Mouse (Mus musculus) heart, postnatal 0 days (tissue): ENCODE results near the gene Ubox5. TPM values are rescaled to one million over a fixed set of nuclear protein-coding genes. Genes with fewer than 3 reads are reported as not detected.

ENCODE experiments used
- ATAC-seq: fragments of 200-750 bp; cut with Nextera tagmentation; 2 replicates; pipeline ENCODE4 v1.8.0; 2017; ENCODE audit warnings: low read depth, moderate number of reproducible peaks, moderate library complexity; ENCODE audit not compliant: insufficient read depth
- DNase-seq: peaks from one replicate; pipeline ENCODE4 v3.0.0-alpha.2; 2016; ENCODE audit warnings: low spot score
- H3K27ac ChIP-seq: fragments of 300-500 bp; sonication (generic); 2 replicates; pipeline ENCODE4 v1.5.1; 2014; ENCODE audit warnings: low read depth, mild to moderate bottlenecking
- H3K27me3 ChIP-seq: fragments of 300-500 bp; sonication (generic); 2 replicates; pipeline ENCODE4 v1.6.1; 2014; ENCODE audit warnings: low read length, mixed read lengths; ENCODE audit not compliant: control insufficient read depth, insufficient read depth
- H3K36me3 ChIP-seq: fragments of 300-500 bp; sonication (generic); replicated peaks from 2 replicates; pipeline ENCODE4 v1.6.1; 2014; ENCODE audit warnings: low read length, mixed read lengths; ENCODE audit not compliant: control insufficient read depth, insufficient read depth
- H3K4me1 ChIP-seq: fragments of 300-500 bp; sonication (generic); 2 replicates; pipeline ENCODE4 v1.6.1; 2014; ENCODE audit warnings: antibody characterized with exemption; ENCODE audit not compliant: control insufficient read depth, insufficient read depth
- H3K4me2 ChIP-seq: fragments of 300-500 bp; sonication (generic); 2 replicates; pipeline ENCODE4 v1.6.1; 2014; ENCODE audit warnings: low read depth, mild to moderate bottlenecking, low read length, moderate library complexity
- H3K4me3 ChIP-seq: fragments of 300-500 bp; sonication (generic); 2 replicates; pipeline ENCODE4 v1.5.1; 2014; ENCODE audit warnings: low read depth, low read length
- H3K9ac ChIP-seq: fragments of 300-500 bp; sonication (generic); replicated peaks from 2 replicates; pipeline ENCODE4 v1.6.1; 2014; ENCODE audit warnings: low read depth, low read length, mixed read lengths
- H3K9me3 ChIP-seq: fragments of 300-500 bp; sonication (generic); replicated peaks from 2 replicates; pipeline ENCODE4 v1.6.1; 2016; ENCODE audit warnings: low read length; ENCODE audit not compliant: control insufficient read depth
- CTCF ChIP-seq: IDR thresholded peaks from 2 replicates; pipeline ENCODE4 v1.5.1; 2016; ENCODE audit warnings: antibody characterized with exemption, control low read depth, low read depth
- EP300 ChIP-seq: IDR thresholded peaks from 2 replicates; pipeline ENCODE4 v1.6.1; 2016; ENCODE audit warnings: antibody characterized with exemption, low read depth
- WGBS: fragments of 180-500 bp; shearing (Covaris S2); extraction: QIAGEN DNeasy Blood & Tissue Kit; methylation state at CpG from one replicate; pipeline ENCODE4 v1.1.7; 2014; 5-methylcytosine and 5-hydroxymethylcytosine counted together
- polyA plus RNA-seq: library from polyadenylated mRNA; unstranded; fragments of >200 nt; fragmentation: Nextera tagmentation; extraction: Ambion mirVana; gene quantifications from 2 replicates; pipeline ENCODE4 v1.2.1, GENCODE M21; 2015
- total RNA-seq: library from RNA; depleted of rRNA; stranded (reverse); fragments of >200 nt; gene quantifications from 2 replicates; pipeline ENCODE4 v1.2.3, GENCODE M21; 2014; ENCODE audit warnings: low replicate concordance; rRNA removed

Ubox5 gene
- total RNA-seq, result 1.0 and 2.1 TPM in 2 replicates
- polyA plus RNA-seq, result 4.4 and 4.5 TPM in 2 replicates

DNA sequence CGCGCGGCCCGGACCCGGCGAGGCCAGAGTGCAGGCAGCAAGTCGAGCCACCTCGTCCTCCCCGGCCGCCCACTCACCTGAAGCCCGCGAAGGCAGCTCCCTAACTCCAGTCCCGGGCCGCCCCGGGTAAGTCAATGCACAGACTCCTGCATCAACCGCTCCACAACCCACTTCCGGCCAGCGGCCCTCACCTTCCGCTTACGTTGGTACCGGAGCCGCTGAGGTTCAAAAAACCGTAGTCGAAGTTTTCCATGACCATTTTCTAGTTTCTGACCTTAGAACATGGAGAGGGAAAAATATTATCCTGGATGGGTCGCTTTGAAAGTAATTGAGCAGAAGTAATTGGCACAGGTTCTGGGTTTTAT, at the start of gene Ubox5, which contains the start of gene Fastkd5:
Gene Ubox5 (minus strand): TSS at position 200 of the 365 bp plus-strand sequence.
Gene Fastkd5 (minus strand): TSS at position 189 of the 365 bp plus-strand sequence.
- peak; percentile 89 for DNase-seq
- H3K9me3 ChIP-seq, result no peaks in the 10 kb centered on the region

DNA sequence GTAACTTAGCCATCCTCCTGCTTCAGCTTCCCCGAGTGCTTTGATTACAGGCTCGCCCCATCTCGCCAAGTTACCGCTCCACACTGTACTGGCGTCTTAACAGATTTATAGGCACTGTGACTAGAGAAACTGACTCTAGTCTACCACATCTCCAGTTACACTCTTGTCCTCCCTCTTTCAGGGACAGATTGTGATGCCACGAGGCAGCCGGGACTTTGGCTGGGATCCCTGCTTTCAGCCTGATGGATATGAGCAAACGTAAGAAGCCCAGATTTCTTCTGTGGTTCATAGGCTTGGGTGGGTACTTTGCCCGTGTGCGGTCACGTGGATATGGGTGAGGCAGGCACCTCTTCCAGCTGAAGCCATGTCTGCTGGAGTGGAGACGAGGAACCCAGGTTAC, 49.3 kb upstream of the Ubox5 start:
- TF ChIP-seq CTCF (no peak), EP300 (no peak)
- ATAC-seq (no peak), DNase-seq (no peak)
- no peaks in the 10 kb centered on the region for H3K4me1 ChIP-seq
- H3K36me3 ChIP-seq, result peaks cover 93% of the 10 kb centered on the region
- no peak overlapping the region for H3K4me2 ChIP-seq
- H3K27me3 ChIP-seq, result no peaks in the 10 kb centered on the region
- H3K4me3 ChIP-seq, result no peak overlapping the region
- no peaks in the 10 kb centered on the region for H3K9me3 ChIP-seq
- 94% methylated on average over 12 of the region's 12 CpGs for WGBS
- H3K27ac ChIP-seq, result no peak overlapping the region
- H3K9ac ChIP-seq, result no peak overlapping the region

More for the DNA sequence above, at the start of gene Ubox5, which contains the start of gene Fastkd5:
- ATAC-seq, result peak; percentile 85
- H3K36me3 ChIP-seq, result peaks cover 22% of the 10 kb centered on the region
- TF ChIP-seq CTCF (no peak), EP300 (peak; percentile 48; the same call in 1 of the 2 replicates)
- peak within 1 kb of the TSS; percentile 83 for H3K27ac ChIP-seq
- peaks cover 11% of the 10 kb centered on the region for H3K4me1 ChIP-seq
- peak within 1 kb of the TSS; percentile 74 for H3K4me2 ChIP-seq
- H3K27me3 ChIP-seq, result peaks cover 14% of the 10 kb centered on the region
- H3K9ac ChIP-seq, result peak within 1 kb of the TSS; percentile 95
- peak within 1 kb of the TSS; percentile 98 for H3K4me3 ChIP-seq
- WGBS, result under 1% methylated on average over 25 of the region's 25 CpGs

DNA sequence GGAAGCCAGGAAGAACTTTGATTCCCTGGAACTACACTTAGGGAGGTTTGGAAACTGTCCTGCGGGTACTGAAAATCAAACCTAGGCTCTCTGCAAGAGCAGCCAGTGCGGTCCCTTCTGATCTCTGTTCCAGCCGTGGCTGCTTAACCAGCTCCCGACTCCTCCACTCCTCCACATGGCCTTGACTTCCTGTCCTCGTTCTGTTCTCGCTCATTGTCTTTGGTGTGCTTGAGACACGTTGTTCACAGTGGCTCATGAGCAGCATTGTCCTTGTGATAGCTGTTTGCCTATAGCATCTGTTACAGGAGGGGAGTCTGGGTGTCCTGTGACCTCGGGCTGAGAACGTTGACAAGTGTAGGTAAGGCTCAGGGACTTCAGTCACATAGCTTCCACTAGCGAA, 47.4 kb upstream of the Ubox5 start:
- Histone ChIP-seq H3K27me3 (no peaks in the 10 kb centered on the region), H3K9ac (no peak overlapping the region), H3K27ac (no peak overlapping the region), H3K4me3 (no peak overlapping the region), H3K4me2 (no peak overlapping the region), H3K4me1 (no peaks in the 10 kb centered on the region), H3K36me3 (peaks cover 94% of the 10 kb centered on the region), H3K9me3 (no peaks in the 10 kb centered on the region)
- DNase-seq, result no peak
- TF ChIP-seq EP300 (no peak), CTCF (no peak)
- no peak for ATAC-seq
- 65% methylated on average over 10 of the region's 10 CpGs for WGBS

DNA sequence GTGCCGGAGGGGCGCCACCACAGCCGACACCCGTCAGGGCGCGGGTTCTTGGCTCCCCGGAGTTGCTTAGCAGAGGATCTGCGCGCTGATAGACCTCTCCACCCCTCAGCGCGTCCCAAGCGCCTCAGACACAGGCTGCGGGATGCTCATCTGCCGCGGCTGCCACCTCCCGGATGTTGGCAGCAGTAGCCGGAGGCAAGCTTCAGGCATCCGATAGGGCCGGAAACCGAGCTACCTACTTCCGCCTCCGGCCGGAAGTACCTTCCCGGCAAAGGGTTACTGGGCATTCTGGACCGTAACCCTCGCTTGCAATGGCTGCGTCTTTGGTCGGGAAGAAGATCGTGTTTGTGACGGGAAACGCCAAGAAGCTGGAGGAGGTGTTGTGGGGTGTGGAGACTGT, 37.7 kb upstream of the Ubox5 start, which contains the start of gene Itpa:
Gene Itpa (plus strand): TSS at position 52 of the 400 bp plus-strand sequence.
- H3K9me3 ChIP-seq, result no peaks in the 10 kb centered on the region
- DNase-seq, result peak; percentile 77
- H3K4me2 ChIP-seq, result peak within 1 kb of the TSS; percentile 79
- H3K27me3 ChIP-seq, result no peaks in the 10 kb centered on the region
- ATAC-seq, result peak; percentile 45
- TF ChIP-seq CTCF (peak; percentile 53), EP300 (peak; percentile 74; the same call in 1 of the 2 replicates)
- WGBS, result under 1% methylated on average over 31 of the region's 31 CpGs
- peak within 1 kb of the TSS; percentile 61 for H3K4me3 ChIP-seq
- H3K4me1 ChIP-seq, result peaks cover 14% of the 10 kb centered on the region
- H3K9ac ChIP-seq, result peak within 1 kb of the TSS; percentile 44
- peak within 1 kb of the TSS; percentile 68 for H3K27ac ChIP-seq
- H3K36me3 ChIP-seq, result peaks cover 12% of the 10 kb centered on the region

DNA sequence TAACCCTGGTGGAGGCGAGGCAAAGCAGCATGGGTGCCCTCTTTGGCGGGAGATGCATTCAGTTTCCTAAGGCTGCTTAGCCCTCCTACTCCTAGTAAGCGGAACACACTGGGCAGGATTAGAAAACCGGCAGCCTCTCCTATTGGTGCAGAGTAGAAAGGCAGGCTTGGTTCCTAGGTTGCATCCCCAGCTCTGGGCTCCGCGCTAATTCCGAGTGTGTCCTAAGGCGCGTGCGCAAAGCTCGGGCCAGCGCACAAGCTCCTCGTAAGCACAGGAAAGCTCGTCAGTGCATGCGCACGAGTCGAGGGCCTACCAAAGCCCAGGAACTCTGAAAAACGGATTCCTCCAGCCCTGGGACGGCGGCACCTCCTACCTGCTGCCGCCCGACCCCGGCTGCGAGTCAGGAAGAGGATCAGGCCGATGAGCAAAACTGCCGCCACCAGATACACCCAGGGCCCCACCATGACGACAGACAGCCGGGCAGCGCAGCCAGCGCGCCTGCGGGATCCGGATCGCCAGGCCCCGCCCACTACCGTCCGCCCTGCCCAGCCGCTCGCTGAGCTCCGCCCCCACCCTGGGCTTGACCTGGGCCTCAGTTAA, 34.4 kb upstream of the Ubox5 start, which contains the start of gene Ddrgk1:
Gene Ddrgk1 (minus strand): TSS at position 558 of the 600 bp plus-strand sequence.
- Histone ChIP-seq H3K27ac (peak within 1 kb of the TSS; percentile 98), H3K27me3 (no peaks in the 10 kb centered on the region), H3K4me2 (peak within 1 kb of the TSS; percentile 54), H3K4me3 (peak within 1 kb of the TSS; percentile 63), H3K9me3 (no peaks in the 10 kb centered on the region), H3K4me1 (peaks cover 14% of the 10 kb centered on the region), H3K36me3 (peaks cover 28% of the 10 kb centered on the region), H3K9ac (peak within 1 kb of the TSS; percentile 78)
- DNase-seq (peak; percentile 94), ATAC-seq (peak; percentile 96)
- no peak for TF ChIP-seq EP300
- peak; percentile 19 for TF ChIP-seq CTCF
- WGBS, result under 1% methylated on average over 40 of the region's 40 CpGs
